Mouse (Mus musculus): ENCODE data around the gene Ccdc54. TPM values are rescaled to one million over a fixed set of nuclear protein-coding genes. Genes with fewer than 3 reads are reported as not detected.

The Ccdc54 gene
- total and polyA plus RNA-seq, 2 experiments from 2014 or later = not detected

- no peaks in the 10 kb centered on the region for H3K27me3 ChIP-seq (ENCODE audit: control insufficient read depth, insufficient read depth, low read length)
- H3K9me3 ChIP-seq (replicated peaks; ENCODE audit: control insufficient read depth, low read length) = no peaks in the 10 kb centered on the region
- H3K4me3 ChIP-seq (ENCODE audit: low read depth, low read length) = no peak overlapping the region
- no peak overlapping the region for H3K4me2 ChIP-seq (ENCODE audit: low read depth, low read length)
- TF ChIP-seq EP300 (IDR thresholded peaks at IDR 0.05; ENCODE audit: low read depth) = no peak
- no peak for TF ChIP-seq CTCF (IDR thresholded peaks at IDR 0.05; ENCODE audit: low read depth)
- H3K4me1 ChIP-seq (ENCODE audit: control insufficient read depth, insufficient read depth) = no peaks in the 10 kb centered on the region
- no peaks in the 10 kb centered on the region for H3K36me3 ChIP-seq (replicated peaks; ENCODE audit: control insufficient read depth, insufficient read depth, low read length)
- 73% methylated on average over 6 of the region's 6 CpGs for WGBS
- H3K27ac ChIP-seq (ENCODE audit: low read depth) = no peak overlapping the region
- DNase-seq (ENCODE audit: low spot score) = no peak
- no peak for ATAC-seq (ENCODE audit: insufficient read depth, low read depth)
- no peak overlapping the region for H3K9ac ChIP-seq (replicated peaks; ENCODE audit: low read depth, low read length)
These were observed 31.7 kb downstream of the Ccdc54 start for GRCm38 (mm10) chr16:50559163-50559771.

GRCm38 (mm10) chr16:50553828-50554227, 37.1 kb downstream of the Ccdc54 start:
- Histone ChIP-seq H3K9me3 (replicated peaks; ENCODE audit: control insufficient read depth, low read length) (no peaks in the 10 kb centered on the region), H3K9ac (replicated peaks; ENCODE audit: low read depth, low read length) (no peak overlapping the region), H3K36me3 (replicated peaks; ENCODE audit: control insufficient read depth, insufficient read depth, low read length) (no peaks in the 10 kb centered on the region), H3K27me3 (ENCODE audit: control insufficient read depth, insufficient read depth, low read length) (no peaks in the 10 kb centered on the region), H3K27ac (ENCODE audit: low read depth) (no peak overlapping the region), H3K4me2 (ENCODE audit: low read depth, low read length) (no peak overlapping the region), H3K4me3 (ENCODE audit: low read depth, low read length) (no peak overlapping the region), H3K4me1 (ENCODE audit: control insufficient read depth, insufficient read depth) (no peaks in the 10 kb centered on the region)
- ATAC-seq (ENCODE audit: insufficient read depth, low read depth) (no peak), DNase-seq (ENCODE audit: low spot score) (no peak)
- no peak for TF ChIP-seq CTCF (IDR thresholded peaks at IDR 0.05; ENCODE audit: low read depth)
- TF ChIP-seq EP300 (IDR thresholded peaks at IDR 0.05; ENCODE audit: low read depth) = no peak
- WGBS = 38% methylated on average over 2 of the region's 2 CpGs

DNA sequence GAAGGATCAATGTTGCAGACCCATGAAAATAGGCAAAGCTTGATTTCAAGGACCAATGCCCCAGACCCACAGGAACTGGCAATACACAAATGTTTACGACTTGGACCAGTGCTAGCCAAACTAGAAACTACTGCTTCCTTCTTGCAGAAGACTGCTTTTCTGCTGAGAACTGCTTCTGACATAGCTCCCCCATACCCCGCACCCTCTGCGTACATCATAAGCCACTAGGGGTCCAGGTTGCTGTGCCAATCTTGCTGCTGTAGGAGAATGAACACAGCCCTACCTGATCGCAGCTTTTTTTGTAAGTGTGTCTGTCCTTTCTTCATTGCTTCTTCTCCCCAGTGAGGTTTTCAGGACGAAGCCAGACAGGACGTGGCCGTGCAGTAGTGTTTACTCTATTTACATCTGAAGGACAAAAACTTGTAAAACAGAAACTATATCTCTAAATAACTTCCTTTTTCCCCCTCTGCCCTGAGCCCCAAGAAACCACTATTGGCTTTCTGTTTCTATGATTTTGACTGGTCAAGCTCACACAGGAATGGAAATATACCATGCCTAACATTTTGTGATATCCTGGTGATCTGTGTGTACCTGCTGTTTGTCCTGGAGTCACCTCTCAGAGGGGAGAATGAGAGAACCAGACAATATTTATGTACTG, 39.0 kb downstream of the Ccdc54 start:
- Histone ChIP-seq H3K9ac (replicated peaks; ENCODE audit: low read depth, low read length) (no peak overlapping the region), H3K4me3 (ENCODE audit: low read depth, low read length) (no peak overlapping the region), H3K4me1 (ENCODE audit: control insufficient read depth, insufficient read depth) (no peaks in the 10 kb centered on the region), H3K4me2 (ENCODE audit: low read depth, low read length) (no peak overlapping the region), H3K27me3 (ENCODE audit: control insufficient read depth, insufficient read depth, low read length) (no peaks in the 10 kb centered on the region), H3K36me3 (replicated peaks; ENCODE audit: control insufficient read depth, insufficient read depth, low read length) (no peaks in the 10 kb centered on the region), H3K9me3 (replicated peaks; ENCODE audit: control insufficient read depth, low read length) (no peaks in the 10 kb centered on the region), H3K27ac (ENCODE audit: low read depth) (no peak overlapping the region)
- ATAC-seq (ENCODE audit: insufficient read depth, low read depth) (no peak), DNase-seq (ENCODE audit: low spot score) (no peak)
- TF ChIP-seq EP300 (IDR thresholded peaks at IDR 0.05; ENCODE audit: low read depth) (no peak), CTCF (IDR thresholded peaks at IDR 0.05; ENCODE audit: low read depth) (no peak)
- 62% methylated on average over 7 of the region's 7 CpGs for WGBS

DNA sequence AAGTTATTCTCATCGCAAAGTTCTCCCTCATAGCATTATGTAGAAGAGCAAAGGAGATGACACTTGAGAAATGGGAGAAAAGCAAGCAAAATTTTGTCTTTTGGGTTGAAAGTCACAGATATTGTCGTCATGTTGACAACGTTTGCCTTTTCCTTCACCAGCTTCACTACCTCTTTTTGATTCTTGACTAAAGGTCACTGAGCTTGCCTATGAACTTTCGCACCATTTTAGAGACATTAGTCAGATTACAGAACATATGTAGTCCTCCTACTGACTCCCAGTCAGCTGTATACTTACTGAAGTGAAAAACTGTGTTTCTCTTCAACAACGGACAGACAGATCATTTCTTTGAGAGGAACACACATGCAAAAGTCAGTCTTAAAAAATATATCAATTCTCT, 40.0 kb downstream of the Ccdc54 start:
- TF ChIP-seq CTCF (IDR thresholded peaks at IDR 0.05; ENCODE audit: low read depth) = no peak
- no peak for TF ChIP-seq EP300 (IDR thresholded peaks at IDR 0.05; ENCODE audit: low read depth)
- H3K27me3 ChIP-seq (ENCODE audit: control insufficient read depth, insufficient read depth, low read length) = no peaks in the 10 kb centered on the region
- H3K9ac ChIP-seq (replicated peaks; ENCODE audit: low read depth, low read length) = no peak overlapping the region
- H3K4me2 ChIP-seq (ENCODE audit: low read depth, low read length) = no peak overlapping the region
- DNase-seq (ENCODE audit: low spot score) (no peak), ATAC-seq (ENCODE audit: insufficient read depth, low read depth) (no peak)
- 83% methylated on average over 5 of the region's 5 CpGs for WGBS
- H3K9me3 ChIP-seq (replicated peaks; ENCODE audit: control insufficient read depth, low read length) = no peaks in the 10 kb centered on the region
- H3K27ac ChIP-seq (ENCODE audit: low read depth) = no peak overlapping the region
- no peaks in the 10 kb centered on the region for H3K4me1 ChIP-seq (ENCODE audit: control insufficient read depth, insufficient read depth)
- no peaks in the 10 kb centered on the region for H3K36me3 ChIP-seq (replicated peaks; ENCODE audit: control insufficient read depth, insufficient read depth, low read length)
- no peak overlapping the region for H3K4me3 ChIP-seq (ENCODE audit: low read depth, low read length)

GRCm38 (mm10) chr16:50542554-50543333, 48.2 kb downstream of the Ccdc54 start:
- 39% methylated on average over 5 of the region's 5 CpGs for WGBS
- Histone ChIP-seq H3K36me3 (replicated peaks; ENCODE audit: control insufficient read depth, insufficient read depth, low read length) (no peaks in the 10 kb centered on the region), H3K9ac (replicated peaks; ENCODE audit: low read depth, low read length) (no peak overlapping the region), H3K9me3 (replicated peaks; ENCODE audit: control insufficient read depth, low read length) (no peaks in the 10 kb centered on the region), H3K4me3 (ENCODE audit: low read depth, low read length) (no peak overlapping the region), H3K27me3 (ENCODE audit: control insufficient read depth, insufficient read depth, low read length) (no peaks in the 10 kb centered on the region), H3K4me1 (ENCODE audit: control insufficient read depth, insufficient read depth) (no peaks in the 10 kb centered on the region), H3K4me2 (ENCODE audit: low read depth, low read length) (no peak overlapping the region), H3K27ac (ENCODE audit: low read depth) (no peak overlapping the region)
- ATAC-seq (ENCODE audit: insufficient read depth, low read depth) (peak; percentile 57; the same call in 1 of the 2 replicates), DNase-seq (ENCODE audit: low spot score) (peak; percentile 41)
- TF ChIP-seq CTCF (IDR thresholded peaks at IDR 0.05; ENCODE audit: low read depth) (peak; percentile 75), EP300 (IDR thresholded peaks at IDR 0.05; ENCODE audit: low read depth) (no peak)

Other genes with a start within 250 kb of the Ccdc54 start
- gene Bbx, start 158.8 kb downstream of the Ccdc54 start, total RNA-seq (2014; rRNA removed; ENCODE audit: low replicate concordance) = 15.7 and 17.4 TPM in 2 replicates
- 20.0 and 20.3 TPM in 2 replicates for gene Bbx, start 158.8 kb downstream of the Ccdc54 start, polyA plus RNA-seq (2015; fragmentation: Nextera tagmentation; extraction: Ambion mirVana)

Data from heart, postnatal 0 days (tissue).